Mouse (Mus musculus) gastrocnemius, adult 8-10 months (tissue): ENCODE results near the gene Rap1gap. TPM values are rescaled to one million over a fixed set of nuclear protein-coding genes. Genes with fewer than 3 reads are reported as not detected.

Source experiments
- DNase-seq, 2 experiments: peaks; one replicate each; pipeline ENCODE4 v3.0.0; 2022; ENCODE audit warnings: low spot score in 2 of 2
- total RNA-seq, 4 experiments: library from RNA; stranded (reverse); gene quantifications; 2 replicates each; pipeline ENCODE4 v1.2.4; 2022

Gene Rap1gap
- 10 to 100 TPM in 1 of 4 experiments, 1 to 10 TPM in 3; 6.1 to 10.2 (median 6.6) TPM for total RNA-seq

- DNase-seq = no peak
Observed at GRCm38 (mm10) chr4:137664433-137664979, at the start of gene Rap1gap. Gene Rap1gap (plus strand): TSS chr4:137664726.

- no peak for DNase-seq
Observed at GRCm38 (mm10) chr4:137622847-137623246, 41.7 kb upstream of the Rap1gap start.

- DNase-seq = no peak
Observed at GRCm38 (mm10) chr4:137627476-137628235, 36.9 kb upstream of the Rap1gap start.

GRCm38 (mm10) chr4:137628400-137628799, 36.1 kb upstream of the Rap1gap start:
- no peak for DNase-seq

GRCm38 (mm10) chr4:137629354-137629753, 35.2 kb upstream of the Rap1gap start:
- no peak for DNase-seq

GRCm38 (mm10) chr4:137630153-137630552, 34.4 kb upstream of the Rap1gap start:
- no peak for DNase-seq

GRCm38 (mm10) chr4:137631596-137631995, 32.9 kb upstream of the Rap1gap start:
- DNase-seq = no peak

GRCm38 (mm10) chr4:137633394-137633793, 31.1 kb upstream of the Rap1gap start:
- no peak for DNase-seq

GRCm38 (mm10) chr4:137636597-137636996, 27.9 kb upstream of the Rap1gap start:
- DNase-seq = no peak

GRCm38 (mm10) chr4:137641556-137641955, 23.0 kb upstream of the Rap1gap start:
- no peak for DNase-seq

GRCm38 (mm10) chr4:137642101-137642500, 22.4 kb upstream of the Rap1gap start:
- DNase-seq = no peak

- no peak for DNase-seq
Observed at GRCm38 (mm10) chr4:137643459-137643858, 21.1 kb upstream of the Rap1gap start.

GRCm38 (mm10) chr4:137646262-137646661, 18.3 kb upstream of the Rap1gap start:
- no peak for DNase-seq

GRCm38 (mm10) chr4:137647648-137648047, 16.9 kb upstream of the Rap1gap start:
- no peak for DNase-seq

- no peak for DNase-seq
Observed at GRCm38 (mm10) chr4:137648230-137648629, 16.3 kb upstream of the Rap1gap start.

GRCm38 (mm10) chr4:137650912-137651311, 13.6 kb upstream of the Rap1gap start:
- DNase-seq = no peak

GRCm38 (mm10) chr4:137652835-137653346, 11.6 kb upstream of the Rap1gap start:
- no peak for DNase-seq

GRCm38 (mm10) chr4:137655241-137656031, 9.1 kb upstream of the Rap1gap start:
- no peak for DNase-seq

- no peak for DNase-seq
Observed at GRCm38 (mm10) chr4:137657674-137658073, 6.9 kb upstream of the Rap1gap start.

GRCm38 (mm10) chr4:137659541-137659940, 5.0 kb upstream of the Rap1gap start:
- no peak for DNase-seq

GRCm38 (mm10) chr4:137660364-137661077, 4.0 kb upstream of the Rap1gap start:
- no peak for DNase-seq
